Mouse (Mus musculus) left cerebral cortex, postnatal 36 days (tissue): Measurements from ENCODE around the gene Cnp. TPM values are rescaled to one million over a fixed set of nuclear protein-coding genes. Genes with fewer than 3 reads are reported as not detected.

Experiments
- total RNA-seq, 2 experiments: library from RNA; stranded (reverse); gene quantifications; 2 replicates each; pipeline ENCODE4 v1.2.3; 2021

Cnp gene
- total RNA-seq, 2 experiments from 2014 or later, result 167 to 298 TPM

Other genes starting within 250 kb of the Cnp start
- gene Gast, start 240.5 kb upstream of the Cnp start, total RNA-seq, result not detected
- gene Hap1, start 218.8 kb upstream of the Cnp start, total RNA-seq, result 100 to 1,000 TPM in 1 of 2 experiments, 10 to 100 TPM in 1; 88.1 to 173 TPM
- gene Jup, start 177.1 kb upstream of the Cnp start, total RNA-seq, result 10 to 100 TPM; 44.1 to 49.2 TPM
- gene P3h4, start 160.1 kb upstream of the Cnp start, total RNA-seq, result 10 to 100 TPM in 1 of 2 experiments, 1 to 10 TPM in 1; 7.9 to 10.6 TPM
- gene Fkbp10, start 159.2 kb upstream of the Cnp start, total RNA-seq, result 1 to 10 TPM; 5.3 to 6.6 TPM
- 10 to 100 TPM; 46.3 to 48.5 TPM for gene Nt5c3b, start 133.1 kb upstream of the Cnp start, total RNA-seq
- 1 to 10 TPM in 1 of 2 experiments, under 1 TPM in 1; 0.77 to 1.1 TPM for gene Klhl10, start 133.0 kb upstream of the Cnp start, total RNA-seq
- 10 to 100 TPM; 95.1 to 97.8 TPM for gene Klhl11, start 102.2 kb upstream of the Cnp start, total RNA-seq
- 100 to 1,000 TPM; 117 to 123 TPM for gene Acly, start 46.9 kb upstream of the Cnp start, total RNA-seq
- under 1 TPM; 0.32 to 0.86 TPM for gene Ttc25, start 29.3 kb upstream of the Cnp start, total RNA-seq
- 10 to 100 TPM; 13.1 to 13.7 TPM for gene Nkiras2, start 44.3 kb downstream of the Cnp start, total RNA-seq
- 100 to 1,000 TPM; 215 to 247 TPM for gene Dnajc7, start 45.3 kb downstream of the Cnp start, total RNA-seq
- under 1 TPM; 0.39 to 0.47 TPM for gene Zfp385c, start 117.6 kb downstream of the Cnp start, total RNA-seq
- 1 to 10 TPM; 2.0 to 2.8 TPM for gene Dhx58, start 129.4 kb downstream of the Cnp start, total RNA-seq
- 10 to 100 TPM; 63.1 to 65.4 TPM for gene Kat2a, start 137.6 kb downstream of the Cnp start, total RNA-seq
- gene Hspb9, start 138.9 kb downstream of the Cnp start, total RNA-seq, result not detected
- gene Rab5c, start 163.3 kb downstream of the Cnp start, total RNA-seq, result 100 to 1,000 TPM; 138 to 156 TPM
- gene Kcnh4, start 185.0 kb downstream of the Cnp start, total RNA-seq, result 10 to 100 TPM; 12.6 to 19.1 TPM
- under 1 TPM; 0.59 to 0.77 TPM for gene Hcrt, start 188.0 kb downstream of the Cnp start, total RNA-seq
- 1 to 10 TPM; 6.6 to 8.0 TPM for gene Ghdc, start 196.1 kb downstream of the Cnp start, total RNA-seq